Mouse (Mus musculus): ENCODE data around the gene Sdhaf4. TPM values are rescaled to one million over a fixed set of nuclear protein-coding genes. Genes with fewer than 3 reads are reported as not detected.

Sdhaf4 gene
- polyA plus RNA-seq, 1 experiment from 2014 or later: 66.0 TPM

- Histone ChIP-seq H3K4me2 (no peak overlapping the region), H3K9ac (no peak overlapping the region), H3K4me1 (no peaks in the 10 kb centered on the region), H3K9me3 (replicated peaks) (no peaks in the 10 kb centered on the region), H3K27me3 (no peaks in the 10 kb centered on the region), H3K27ac (no peak overlapping the region), H3K4me3 (replicated peaks) (no peak overlapping the region), H3K36me3 (no peaks in the 10 kb centered on the region)
- 81% methylated on average over 7 of the region's 7 CpGs for WGBS
- no peak for ATAC-seq (replicated peaks; ENCODE audit: low FRiP score)
Observed at GRCm38 (mm10) chr1:23948290-23948689, 57.2 kb downstream of the Sdhaf4 start.

Other genes with a start within 250 kb of the Sdhaf4 start
- 8.8 and 9.5 TPM in 2 replicates for gene B3gat2, start 243.9 kb downstream of the Sdhaf4 start, polyA plus RNA-seq (2015; fragmentation: Nextera tagmentation; extraction: Ambion mirVana)
- gene Smap1, start 83.3 kb downstream of the Sdhaf4 start, polyA plus RNA-seq (2015; fragmentation: Nextera tagmentation; extraction: Ambion mirVana): 39.7 and 41.7 TPM in 2 replicates
- gene Fam135a, start 94.7 kb upstream of the Sdhaf4 start, polyA plus RNA-seq (2015; fragmentation: Nextera tagmentation; extraction: Ambion mirVana): 31.8 and 32.5 TPM in 2 replicates
- 8.1 and 12.7 TPM in 2 replicates for gene Col9a1, start 172.0 kb upstream of the Sdhaf4 start, polyA plus RNA-seq (2015; fragmentation: Nextera tagmentation; extraction: Ambion mirVana)